23 mouse cellular contexts compared by ENCODE assay signal in genomic region chr3:147680299-147680698, GRCm38 (mm10).
DNase-seq lines count a peak whose midpoint lies in the region; ATAC-seq lines count a peak whose summit lies in the region.
"Had no signal": no experiment of that assay in that cellular context is flagged by ENCODE, and none has a peak within 500 bp of the region (broad histone marks: within the 10 kb centered on the region; RNA-seq: fewer than 3 reads in every experiment).

No protein-coding gene starts in this region.

- no peak overlapping the region for H3K4me2 ChIP-seq in embryonic facial prominence, embryonic 11.5 days (ENCODE audit: low read depth, low read length)
- H3K4me2 ChIP-seq in forebrain, embryonic 14.5 days (ENCODE audit: low read length): no peak overlapping the region
- H3K4me2 ChIP-seq in forebrain, embryonic 16.5 days (ENCODE audit: low read length): no peak overlapping the region
- no peak overlapping the region for H3K4me2 ChIP-seq in midbrain, embryonic 11.5 days
- H3K4me2 ChIP-seq in midbrain, embryonic 15.5 days: no peak overlapping the region
- H3K4me2 ChIP-seq: embryonic facial prominence, embryonic 15.5 days; hindbrain, embryonic 13.5 days had no signal

- no peaks in the 10 kb centered on the region for H3K4me1 ChIP-seq in embryonic facial prominence, embryonic 11.5 days (ENCODE audit: control insufficient read depth, insufficient read depth, low read length)
- no peaks in the 10 kb centered on the region; the same call in 1 of the 2 replicates for H3K4me1 ChIP-seq in embryonic facial prominence, embryonic 10.5 days
- H3K4me1 ChIP-seq in forebrain, embryonic 14.5 days (ENCODE audit: control insufficient read depth, insufficient read depth, low read length): peaks cover 5% of the 10 kb centered on the region
- no peaks in the 10 kb centered on the region for H3K4me1 ChIP-seq in forebrain, embryonic 16.5 days (replicated peaks; ENCODE audit: control insufficient read depth, insufficient read depth, low read length)
- peaks cover 11% of the 10 kb centered on the region for H3K4me1 ChIP-seq in midbrain, embryonic 11.5 days (ENCODE audit: control insufficient read depth, insufficient read depth, low read length)
- no peaks in the 10 kb centered on the region for H3K4me1 ChIP-seq in midbrain, embryonic 15.5 days
- H3K4me1 ChIP-seq: embryonic facial prominence, embryonic 15.5 days; heart, embryonic 10.5 days; hindbrain, embryonic 13.5 days had no signal

- DNase-seq in embryonic facial prominence, embryonic 11.5 days (ENCODE audit: low spot score): no peak
- DNase-seq in embryonic facial prominence, embryonic 10.5 days (ENCODE audit: low spot score): no peak
- DNase-seq in forebrain, embryonic 14.5 days (ENCODE audit: low spot score): peak; percentile 2
- peak; percentile 84 for DNase-seq in midbrain, embryonic 11.5 days (ENCODE audit: low spot score, missing footprints)
- DNase-seq in MN1 (ENCODE audit: low spot score): no peak
- DNase-seq in heart, postnatal 25 days (ENCODE audit: low spot score): no peak
- DNase-seq: adrenal gland, postnatal 14 days; cerebellum, adult 18-20 months; cerebellum, adult 9-11 months; cerebellum, postnatal 36 days; gastrocnemius, postnatal 36 days; heart, adult 11 months; heart, postnatal 10 days; kidney, adult 11 months had no signal

- no peaks in the 10 kb centered on the region for H3K36me3 ChIP-seq in embryonic facial prominence, embryonic 11.5 days (replicated peaks; ENCODE audit: control insufficient read depth, insufficient read depth, low read depth, low read length)
- H3K36me3 ChIP-seq in embryonic facial prominence, embryonic 10.5 days (replicated peaks): no peaks in the 10 kb centered on the region
- H3K36me3 ChIP-seq in forebrain, embryonic 14.5 days (ENCODE audit: control insufficient read depth, insufficient read depth, low read length): no peaks in the 10 kb centered on the region
- no peaks in the 10 kb centered on the region for H3K36me3 ChIP-seq in forebrain, embryonic 16.5 days (ENCODE audit: control insufficient read depth, insufficient read depth)
- H3K36me3 ChIP-seq in midbrain, embryonic 11.5 days (ENCODE audit: control insufficient read depth, insufficient read depth, low read length): no peaks in the 10 kb centered on the region
- no peaks in the 10 kb centered on the region for H3K36me3 ChIP-seq in midbrain, embryonic 15.5 days (replicated peaks)
- H3K36me3 ChIP-seq: embryonic facial prominence, embryonic 15.5 days; heart, embryonic 10.5 days; hindbrain, embryonic 13.5 days had no signal

- intact Hi-C loops in heart, postnatal 25 days (cut with DNase I): no loop called here

- H3K27me3 ChIP-seq in embryonic facial prominence, embryonic 11.5 days (ENCODE audit: control insufficient read depth, insufficient read depth, low read length): no peaks in the 10 kb centered on the region
- no peaks in the 10 kb centered on the region for H3K27me3 ChIP-seq in embryonic facial prominence, embryonic 10.5 days (replicated peaks; ENCODE audit: low read depth, poor library complexity, severe bottlenecking)
- H3K27me3 ChIP-seq in forebrain, embryonic 14.5 days (replicated peaks; ENCODE audit: control insufficient read depth, insufficient read depth, low read length): no peaks in the 10 kb centered on the region
- H3K27me3 ChIP-seq in forebrain, embryonic 16.5 days (replicated peaks; ENCODE audit: control insufficient read depth, insufficient read depth, low read length): no peaks in the 10 kb centered on the region
- H3K27me3 ChIP-seq in midbrain, embryonic 11.5 days (ENCODE audit: control insufficient read depth, insufficient read depth, low read length): no peaks in the 10 kb centered on the region
- H3K27me3 ChIP-seq in midbrain, embryonic 15.5 days (replicated peaks): no peaks in the 10 kb centered on the region
- H3K27me3 ChIP-seq: embryonic facial prominence, embryonic 15.5 days; hindbrain, embryonic 13.5 days; Patski had no signal

- 0 out of 2 replicates have a peak, but pooled peaks have one; percentile 52 for ATAC-seq in embryonic facial prominence, embryonic 11.5 days (replicated peaks; ENCODE audit: insufficient number of reproducible peaks, low FRiP score, low TSS enrichment, low read depth)
- 0 out of 2 replicates have a peak, but pooled peaks have one; percentile 34 for ATAC-seq in forebrain, embryonic 14.5 days
- ATAC-seq in forebrain, embryonic 16.5 days: no peak
- ATAC-seq in midbrain, embryonic 11.5 days (ENCODE audit: low FRiP score): peak; percentile 93
- peak; percentile 58 for ATAC-seq in midbrain, embryonic 15.5 days (replicated peaks)
- ATAC-seq: activated CD4-positive, CD25-positive, alpha-beta regulatory T cell, adult 4 months; hindbrain, postnatal 0 days; Patski had no signal

- H3K27ac ChIP-seq in embryonic facial prominence, embryonic 11.5 days (replicated peaks; ENCODE audit: low read depth, low read length): no peak overlapping the region
- H3K27ac ChIP-seq in embryonic facial prominence, embryonic 10.5 days (replicated peaks): no peak overlapping the region
- no peak overlapping the region for H3K27ac ChIP-seq in forebrain, embryonic 14.5 days (ENCODE audit: low read depth, low read length)
- H3K27ac ChIP-seq in forebrain, embryonic 16.5 days (ENCODE audit: low read length): no peak overlapping the region
- no peak overlapping the region for H3K27ac ChIP-seq in midbrain, embryonic 11.5 days (ENCODE audit: low read depth, low read length)
- H3K27ac ChIP-seq in midbrain, embryonic 15.5 days: no peak overlapping the region
- H3K27ac ChIP-seq: embryonic facial prominence, embryonic 15.5 days; heart, embryonic 10.5 days; hindbrain, embryonic 13.5 days; hindbrain, postnatal 0 days had no signal

- 58% methylated on average over 1 of the region's 1 CpGs for WGBS in embryonic facial prominence, embryonic 11.5 days
- WGBS in embryonic facial prominence, embryonic 10.5 days: 51% methylated on average over 1 of the region's 1 CpGs
- 3% methylated on average over 1 of the region's 1 CpGs for WGBS in forebrain, embryonic 14.5 days
- 5% methylated on average over 1 of the region's 1 CpGs for WGBS in forebrain, embryonic 16.5 days
- WGBS in midbrain, embryonic 11.5 days: 4% methylated on average over 1 of the region's 1 CpGs
- 10% methylated on average over 1 of the region's 1 CpGs for whole genome bisulfite sequencing in midbrain, embryonic 15.5 days

- no peaks in the 10 kb centered on the region for H3K9me3 ChIP-seq in embryonic facial prominence, embryonic 11.5 days (replicated peaks; ENCODE audit: control insufficient read depth, low read length)
- no peaks in the 10 kb centered on the region for H3K9me3 ChIP-seq in embryonic facial prominence, embryonic 10.5 days
- H3K9me3 ChIP-seq in forebrain, embryonic 14.5 days (replicated peaks; ENCODE audit: control insufficient read depth, low read length): no peaks in the 10 kb centered on the region
- H3K9me3 ChIP-seq in forebrain, embryonic 16.5 days (ENCODE audit: control insufficient read depth, low read length): no peaks in the 10 kb centered on the region
- no peaks in the 10 kb centered on the region for H3K9me3 ChIP-seq in midbrain, embryonic 11.5 days (ENCODE audit: control insufficient read depth, low read length)
- no peaks in the 10 kb centered on the region; the same call in 1 of the 2 replicates for H3K9me3 ChIP-seq in midbrain, embryonic 15.5 days
- H3K9me3 ChIP-seq: embryonic facial prominence, embryonic 15.5 days; heart, embryonic 10.5 days; hindbrain, embryonic 13.5 days had no signal

- no peak overlapping the region for H3K9ac ChIP-seq in embryonic facial prominence, embryonic 11.5 days (replicated peaks; ENCODE audit: low read length)
- no peak overlapping the region for H3K9ac ChIP-seq in forebrain, embryonic 14.5 days (ENCODE audit: low read length)
- no peak overlapping the region for H3K9ac ChIP-seq in forebrain, embryonic 16.5 days (replicated peaks; ENCODE audit: low read depth, low read length)
- no peak overlapping the region for H3K9ac ChIP-seq in midbrain, embryonic 11.5 days (ENCODE audit: low read length)
- H3K9ac ChIP-seq in midbrain, embryonic 15.5 days: no peak overlapping the region
- H3K9ac ChIP-seq: embryonic facial prominence, embryonic 15.5 days; hindbrain, embryonic 13.5 days had no signal

- H3K4me3 ChIP-seq in embryonic facial prominence, embryonic 11.5 days (ENCODE audit: low read depth, low read length): no peak overlapping the region
- H3K4me3 ChIP-seq in embryonic facial prominence, embryonic 10.5 days: no peak overlapping the region
- no peak overlapping the region for H3K4me3 ChIP-seq in forebrain, embryonic 14.5 days (ENCODE audit: low read depth, low read length)
- no peak overlapping the region for H3K4me3 ChIP-seq in forebrain, embryonic 16.5 days (replicated peaks; ENCODE audit: low read length)
- no peak overlapping the region for H3K4me3 ChIP-seq in midbrain, embryonic 11.5 days (ENCODE audit: low read depth, low read length)
- H3K4me3 ChIP-seq in midbrain, embryonic 15.5 days: no peak overlapping the region
- H3K4me3 ChIP-seq: embryonic facial prominence, embryonic 15.5 days; erythroblast, embryonic 14.5 days; heart, embryonic 10.5 days; hindbrain, embryonic 13.5 days had no signal

Comparison
In these comparisons a context has a peak if more than half of its experiments do, and no peak if none do; other contexts are left out.
1. DNase-seq: peak in forebrain, embryonic 14.5 days (single experiment) and midbrain, embryonic 11.5 days (single experiment); none in embryonic facial prominence, embryonic 11.5 days (single experiment), embryonic facial prominence, embryonic 10.5 days (single experiment), MN1 (single experiment) and heart, postnatal 25 days (single experiment).